Mouse (Mus musculus) liver, embryonic 13.5 days (tissue): Measurements from ENCODE around the gene Rnf126. TPM values are rescaled to one million over a fixed set of nuclear protein-coding genes. Genes with fewer than 3 reads are reported as not detected.

Source experiments
- ATAC-seq: fragments of 200-750 bp; cut with Nextera tagmentation; 2 replicates; pipeline ENCODE4 v1.8.0; 2017; ENCODE audit warnings: low read depth, mild to moderate bottlenecking, moderate number of reproducible peaks, moderate library complexity
- DNase-seq: peaks from one replicate; pipeline ENCODE4 v3.0.0; 2022
- H3K27ac ChIP-seq: fragments of 300-500 bp; sonication (generic); 2 replicates; pipeline ENCODE4 v1.5.1; 2015; ENCODE audit warnings: moderate library complexity, mild to moderate bottlenecking, inconsistent platforms
- H3K27me3 ChIP-seq: fragments of 300-500 bp; sonication (generic); 2 replicates; pipeline ENCODE4 v1.6.1; 2015; ENCODE audit warnings: mild to moderate bottlenecking, inconsistent platforms
- H3K36me3 ChIP-seq: fragments of 300-500 bp; sonication (generic); 2 replicates; pipeline ENCODE4 v1.6.1; 2015; ENCODE audit warnings: mild to moderate bottlenecking, inconsistent platforms
- H3K4me1 ChIP-seq: fragments of 300-500 bp; sonication (generic); replicated peaks from 2 replicates; pipeline ENCODE4 v1.6.1; 2015; ENCODE audit warnings: inconsistent platforms
- H3K4me2 ChIP-seq: fragments of 300-500 bp; sonication (generic); 2 replicates; pipeline ENCODE4 v1.6.1; 2015; ENCODE audit warnings: inconsistent platforms, mild to moderate bottlenecking, moderate library complexity
- H3K4me3 ChIP-seq: fragments of 300-500 bp; sonication (generic); replicated peaks from 2 replicates; pipeline ENCODE4 v1.5.1; 2015; ENCODE audit warnings: mild to moderate bottlenecking, inconsistent platforms
- H3K9ac ChIP-seq: fragments of 300-500 bp; sonication (generic); 2 replicates; pipeline ENCODE4 v1.6.1; 2015; ENCODE audit warnings: mild to moderate bottlenecking, inconsistent platforms
- H3K9me3 ChIP-seq: fragments of 300-500 bp; sonication (generic); replicated peaks from 2 replicates; pipeline ENCODE4 v1.6.1; 2016; ENCODE audit warnings: inconsistent platforms
- WGBS: fragments of 180-500 bp; shearing (Covaris S2); methylation state at CpG from one replicate; pipeline ENCODE4 v1.1.7; 2015; ENCODE audit not compliant: insufficient replicate concordance; 5-methylcytosine and 5-hydroxymethylcytosine counted together
- polyA plus RNA-seq: library from polyadenylated mRNA; unstranded; fragments of >200 nt; fragmentation: Nextera tagmentation; extraction: Ambion mirVana; gene quantifications from 2 replicates; pipeline ENCODE4 v1.2.1, GENCODE M21; 2015

The Rnf126 gene
- polyA plus RNA-seq, 1 experiment from 2014 or later = 43.7 TPM

DNA sequence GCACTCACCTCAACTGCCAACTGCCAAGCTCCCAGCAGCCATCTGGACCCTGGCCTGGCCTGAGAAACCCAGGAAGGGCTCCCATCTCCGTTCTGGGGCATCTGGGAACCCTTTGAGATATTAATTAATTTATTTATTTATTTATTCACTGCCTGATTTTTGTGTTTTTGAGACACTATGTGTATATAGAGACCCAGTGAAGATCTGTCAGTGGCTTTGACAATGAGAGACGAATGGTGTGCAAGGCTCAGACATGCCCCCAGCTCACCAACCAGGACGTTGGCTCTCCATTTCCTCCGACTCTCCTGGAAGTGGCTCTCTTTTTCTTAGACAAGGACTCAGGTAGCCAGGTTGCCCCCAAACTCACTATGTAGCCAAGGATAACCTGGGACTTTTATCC is 24.1 kb upstream of the Rnf126 start, which contains the start of gene Prss57:
Gene Prss57 (minus strand): TSS at position 101 of the 400 bp plus-strand sequence.
- no peak within 1 kb of the TSS for H3K27ac ChIP-seq

DNA sequence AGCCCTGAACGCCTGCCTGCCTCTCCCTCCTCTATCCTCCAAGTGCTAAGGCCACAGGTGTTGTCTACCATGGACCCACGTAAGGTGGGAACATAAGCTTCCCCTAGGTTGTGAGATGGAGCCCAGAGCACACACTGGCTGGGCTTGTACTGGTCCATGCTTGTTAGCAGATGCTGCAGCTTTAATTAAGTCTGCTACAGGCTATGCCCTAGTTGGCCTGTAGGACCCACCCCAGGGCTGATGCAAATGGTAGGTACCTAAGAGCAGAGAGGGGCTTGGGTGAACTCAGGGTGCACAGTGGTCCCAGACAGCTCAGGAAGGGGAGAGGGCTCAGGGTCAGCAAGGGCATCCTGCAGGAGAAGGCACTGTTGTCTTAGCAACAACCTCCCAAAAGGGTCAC is 22.8 kb upstream of the Rnf126 start:
- ATAC-seq = no peak
- Histone ChIP-seq H3K4me2 (no peak overlapping the region), H3K27me3 (peaks cover 14% of the 10 kb centered on the region), H3K27ac (no peak overlapping the region), H3K4me3 (no peak overlapping the region), H3K36me3 (no peaks in the 10 kb centered on the region), H3K9ac (no peak overlapping the region), H3K9me3 (no peaks in the 10 kb centered on the region), H3K4me1 (peaks cover 18% of the 10 kb centered on the region)
- WGBS = 38% methylated on average over 2 of the region's 2 CpGs
- no peak for DNase-seq

More for the DNA sequence above, 24.1 kb upstream of the Rnf126 start, which contains the start of gene Prss57:
- peaks cover 25% of the 10 kb centered on the region for H3K4me1 ChIP-seq
- no peak within 1 kb of the TSS for H3K4me2 ChIP-seq
- no peaks in the 10 kb centered on the region for H3K36me3 ChIP-seq
- H3K4me3 ChIP-seq = no peak within 1 kb of the TSS
- no peak for ATAC-seq
- H3K9ac ChIP-seq = no peak within 1 kb of the TSS
- 59% methylated on average over 4 of the region's 4 CpGs for WGBS
- H3K27me3 ChIP-seq = peaks cover 16% of the 10 kb centered on the region
- no peaks in the 10 kb centered on the region for H3K9me3 ChIP-seq
- DNase-seq = no peak

DNA sequence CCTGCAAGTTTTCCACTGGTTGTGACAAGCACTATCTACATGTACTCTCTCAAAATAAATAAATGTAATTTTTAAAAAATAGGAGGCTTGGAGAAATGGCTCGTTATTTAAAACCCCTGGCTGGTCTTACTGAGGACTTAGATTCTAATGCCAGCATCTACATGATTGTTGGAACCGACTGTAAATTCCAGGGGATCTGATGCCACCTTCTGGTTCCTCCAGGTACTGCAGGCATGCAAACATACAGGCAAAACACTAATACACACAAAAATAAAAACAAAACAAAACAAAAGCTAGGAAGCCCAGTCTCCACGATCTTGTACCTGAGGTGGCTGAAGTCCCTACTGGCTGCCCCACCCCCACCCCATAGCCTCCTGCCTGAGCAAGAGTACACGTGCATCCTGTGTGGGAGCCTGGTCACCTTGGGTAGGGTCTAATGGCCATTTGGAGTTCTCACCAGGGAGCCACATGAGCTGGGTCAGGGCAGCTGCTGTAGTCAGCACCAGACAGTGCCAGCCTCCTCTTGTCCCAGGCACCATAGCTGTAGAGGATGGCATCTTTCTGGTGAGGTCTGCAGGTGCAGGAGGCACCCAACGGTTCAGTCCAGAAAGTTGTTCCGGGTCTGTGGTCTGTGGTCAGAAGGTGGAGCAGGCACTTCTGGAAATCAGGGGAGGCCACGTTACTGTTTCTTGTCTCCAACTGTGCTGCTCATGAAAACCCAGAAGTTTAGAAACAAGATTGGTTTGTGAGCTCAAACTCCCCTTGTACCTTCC is 21.8 kb upstream of the Rnf126 start:
- H3K9ac ChIP-seq = no peak overlapping the region
- no peak overlapping the region for H3K27ac ChIP-seq
- DNase-seq = peak; percentile 56
- ATAC-seq = no peak
- H3K4me3 ChIP-seq = no peak overlapping the region
- no peaks in the 10 kb centered on the region for H3K9me3 ChIP-seq
- 14% methylated on average over 7 of the region's 7 CpGs for WGBS
- H3K4me2 ChIP-seq = no peak overlapping the region
- peaks cover 8% of the 10 kb centered on the region for H3K4me1 ChIP-seq
- peaks cover 9% of the 10 kb centered on the region for H3K27me3 ChIP-seq
- H3K36me3 ChIP-seq = no peaks in the 10 kb centered on the region

DNA sequence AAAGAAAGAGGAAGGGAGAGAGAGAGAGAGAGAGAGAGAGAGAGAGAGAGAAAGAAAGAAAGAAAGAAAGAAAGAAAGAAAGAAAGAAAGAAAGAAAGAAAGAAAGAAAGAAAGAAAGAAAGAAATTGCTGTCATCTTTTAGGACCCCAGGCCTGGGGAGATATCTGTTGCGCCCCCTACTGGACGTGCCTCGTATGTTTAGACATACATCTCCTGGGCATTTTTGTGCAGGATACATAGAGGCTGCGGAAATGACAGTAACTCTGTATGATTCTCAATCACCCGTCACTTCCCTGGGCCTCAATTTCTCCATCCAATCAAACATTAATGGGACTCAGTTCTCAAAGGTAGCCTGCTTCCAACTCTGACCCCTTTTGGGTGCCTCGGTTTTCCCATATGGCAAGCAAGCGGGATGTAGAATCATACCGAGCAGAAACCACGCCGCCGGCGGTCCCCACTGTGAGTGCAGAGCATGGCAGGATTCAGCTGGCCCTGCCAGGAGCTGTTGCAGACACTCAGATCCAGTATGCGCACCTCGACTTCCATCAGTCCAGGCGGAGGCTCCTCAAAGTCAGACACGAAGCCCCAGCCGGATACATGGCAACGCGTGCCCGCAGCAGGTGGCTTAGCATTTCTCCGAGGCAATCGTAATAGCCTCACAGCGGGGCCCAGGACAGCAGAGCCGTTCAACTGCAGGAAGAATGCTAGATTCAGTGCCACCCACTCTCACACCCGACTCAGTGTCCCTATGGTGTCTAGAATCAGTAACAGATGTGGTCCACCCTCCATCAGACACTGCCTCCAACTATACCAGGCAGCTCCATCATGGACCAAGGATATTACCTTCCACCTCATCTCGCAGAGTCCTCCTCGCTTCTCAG is 17.4 kb upstream of the Rnf126 start:
- Histone ChIP-seq H3K27ac (no peak overlapping the region), H3K9ac (no peak overlapping the region), H3K36me3 (no peaks in the 10 kb centered on the region), H3K9me3 (no peaks in the 10 kb centered on the region), H3K4me3 (no peak overlapping the region), H3K4me2 (no peak overlapping the region), H3K4me1 (peaks cover 29% of the 10 kb centered on the region), H3K27me3 (peaks cover 37% of the 10 kb centered on the region)
- ATAC-seq = no peak
- DNase-seq = peak; percentile 45
- WGBS = 44% methylated on average over 27 of the region's 27 CpGs

DNA sequence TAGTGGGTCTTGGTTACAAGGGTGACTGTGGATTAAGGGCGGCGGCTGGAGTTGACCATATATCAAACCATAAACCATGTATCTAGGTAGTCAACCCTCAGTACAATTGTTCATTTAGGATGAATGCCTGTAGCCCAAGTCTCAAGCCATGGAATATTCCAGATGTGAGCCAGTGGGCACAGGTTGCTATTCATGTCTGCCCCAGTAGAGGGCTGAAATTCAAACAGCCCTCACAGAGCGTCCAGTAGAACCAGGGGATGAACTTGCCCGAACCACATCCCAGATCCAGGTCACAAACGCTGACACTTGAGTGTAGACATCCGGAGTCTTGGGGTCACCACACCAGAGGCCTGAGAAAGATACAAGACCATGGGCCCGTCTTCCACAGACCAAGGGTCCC is 16.3 kb upstream of the Rnf126 start:
- H3K4me3 ChIP-seq = no peak overlapping the region
- H3K4me2 ChIP-seq = no peak overlapping the region
- no peaks in the 10 kb centered on the region for H3K36me3 ChIP-seq
- peaks cover 48% of the 10 kb centered on the region for H3K27me3 ChIP-seq
- no peak overlapping the region for H3K9ac ChIP-seq
- no peak for ATAC-seq
- H3K4me1 ChIP-seq = peaks cover 29% of the 10 kb centered on the region
- 60% methylated on average over 7 of the region's 7 CpGs for WGBS
- H3K9me3 ChIP-seq = no peaks in the 10 kb centered on the region
- no peak for DNase-seq
- no peak overlapping the region for H3K27ac ChIP-seq

DNA sequence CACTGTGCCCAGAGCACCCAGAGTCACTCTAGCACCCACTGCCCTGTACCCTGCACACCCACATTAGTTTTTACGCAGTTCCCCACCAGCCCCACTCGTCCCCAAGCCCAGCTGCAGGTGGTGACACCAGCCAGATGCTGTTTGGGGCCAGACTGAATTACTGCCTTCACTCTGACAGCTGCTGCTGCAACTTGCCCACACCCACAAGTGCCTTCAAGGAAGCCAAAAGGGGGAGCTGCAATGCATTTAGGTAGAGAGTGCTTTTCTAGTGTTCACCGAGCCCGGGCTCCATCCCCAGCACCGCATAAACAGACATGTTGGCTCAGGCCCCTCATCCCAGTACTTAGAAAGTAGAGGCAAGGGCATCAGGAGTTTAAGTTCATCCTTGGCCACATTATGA is 15.2 kb upstream of the Rnf126 start:
- H3K4me3 ChIP-seq = no peak overlapping the region
- WGBS = 54% methylated on average over 5 of the region's 5 CpGs
- H3K27me3 ChIP-seq = peaks cover 59% of the 10 kb centered on the region
- no peak overlapping the region for H3K27ac ChIP-seq
- peaks cover 37% of the 10 kb centered on the region for H3K4me1 ChIP-seq
- no peak overlapping the region for H3K4me2 ChIP-seq
- ATAC-seq (no peak), DNase-seq (no peak)
- no peaks in the 10 kb centered on the region for H3K9me3 ChIP-seq
- H3K9ac ChIP-seq = no peak overlapping the region
- H3K36me3 ChIP-seq = no peaks in the 10 kb centered on the region

DNA sequence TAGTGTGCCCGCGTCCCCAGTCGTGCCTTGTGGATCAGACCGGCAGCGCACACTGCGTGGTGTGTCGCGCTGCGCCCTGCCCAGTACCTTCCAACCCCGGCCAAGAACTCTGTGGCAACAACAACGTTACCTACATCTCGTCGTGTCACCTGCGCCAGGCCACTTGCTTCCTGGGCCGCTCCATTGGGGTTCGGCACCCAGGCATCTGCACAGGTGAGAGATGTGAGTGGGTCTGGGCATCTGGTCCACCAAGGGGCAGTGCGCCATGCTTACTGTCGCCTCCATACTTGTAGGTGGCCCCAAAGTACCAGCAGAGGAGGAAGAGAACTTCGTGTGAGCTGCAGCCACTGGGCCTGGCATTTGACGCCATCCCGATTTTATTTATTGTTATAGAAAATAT is 14.4 kb upstream of the Rnf126 start:
- Histone ChIP-seq H3K27me3 (peaks cover 67% of the 10 kb centered on the region), H3K4me2 (peak overlapping the region; percentile 75), H3K9ac (no peak overlapping the region), H3K9me3 (no peaks in the 10 kb centered on the region), H3K4me1 (peaks cover 39% of the 10 kb centered on the region), H3K4me3 (peak overlapping the region; percentile 54), H3K36me3 (no peaks in the 10 kb centered on the region), H3K27ac (no peak overlapping the region)
- 24% methylated on average over 21 of the region's 21 CpGs for WGBS
- no peak for ATAC-seq
- no peak for DNase-seq

DNA sequence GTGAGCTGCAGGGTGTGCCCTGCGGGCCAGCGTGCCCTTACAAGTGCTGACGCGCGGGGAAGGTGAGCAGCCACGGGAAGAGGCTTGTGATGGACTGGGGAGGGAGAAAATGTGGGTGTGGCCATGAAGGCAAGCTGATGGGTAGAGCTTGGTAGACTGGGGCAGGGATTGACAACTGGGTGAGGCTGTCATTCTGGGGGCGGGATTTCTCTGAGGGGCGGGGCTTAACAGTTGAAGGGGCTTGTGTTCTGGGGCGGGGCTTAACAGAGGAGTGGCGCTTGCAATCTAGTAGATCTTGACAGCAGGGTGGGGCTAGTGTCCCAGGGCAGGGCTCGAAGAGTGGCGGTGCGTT is 13.9 kb upstream of the Rnf126 start:
- peak overlapping the region; percentile 75 for H3K4me2 ChIP-seq
- H3K9ac ChIP-seq = no peak overlapping the region
- H3K36me3 ChIP-seq = no peaks in the 10 kb centered on the region
- under 1% methylated on average over 13 of the region's 13 CpGs for WGBS
- H3K4me1 ChIP-seq = peaks cover 39% of the 10 kb centered on the region
- peak overlapping the region; percentile 47 for H3K27ac ChIP-seq
- H3K27me3 ChIP-seq = peaks cover 68% of the 10 kb centered on the region
- no peak for DNase-seq
- ATAC-seq = no peak
- H3K4me3 ChIP-seq = peak overlapping the region; percentile 54
- H3K9me3 ChIP-seq = no peaks in the 10 kb centered on the region

DNA sequence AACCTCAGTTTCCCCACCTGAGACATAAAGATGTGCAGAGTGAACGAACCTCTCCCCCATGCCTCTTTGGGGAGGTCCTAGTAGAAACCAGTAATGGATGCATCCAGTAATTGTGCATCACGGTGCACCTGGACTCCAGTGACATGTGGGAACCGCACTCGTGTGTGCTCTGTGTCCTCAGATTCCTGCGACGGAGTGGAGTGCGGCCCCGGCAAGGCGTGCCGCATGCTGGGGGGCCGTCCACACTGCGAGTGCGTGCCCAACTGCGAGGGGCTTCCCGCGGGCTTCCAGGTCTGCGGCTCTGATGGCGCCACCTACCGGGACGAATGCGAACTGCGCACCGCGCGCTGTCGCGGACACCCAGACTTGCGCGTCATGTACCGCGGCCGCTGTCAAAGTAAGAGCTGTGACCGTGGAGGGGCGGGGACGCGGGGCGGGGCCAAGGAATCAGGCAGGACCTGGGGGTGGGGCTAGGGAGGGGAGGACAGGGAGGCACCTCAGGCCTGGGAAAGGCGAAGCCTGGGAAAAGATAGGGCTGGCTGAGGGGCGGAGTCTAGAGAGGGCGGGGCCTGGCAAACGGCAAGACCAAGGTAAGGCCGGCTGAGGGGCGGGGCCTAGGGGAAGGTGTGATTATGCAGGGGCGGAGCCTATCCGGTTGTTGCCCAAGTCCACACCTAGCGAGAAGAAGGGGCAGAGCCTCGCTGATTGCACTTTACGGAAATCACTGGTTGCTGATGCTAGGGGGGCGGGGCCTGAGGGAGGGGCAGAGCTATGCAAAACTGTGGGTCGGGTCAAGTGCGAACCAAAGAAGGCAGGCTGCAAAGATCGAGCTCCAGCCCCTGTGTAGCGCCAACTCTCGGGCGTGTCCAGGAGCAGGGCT is 13.3 kb upstream of the Rnf126 start:
- Histone ChIP-seq H3K27me3 (peaks cover 68% of the 10 kb centered on the region), H3K4me2 (peak overlapping the region; percentile 75), H3K36me3 (no peaks in the 10 kb centered on the region), H3K4me1 (peaks cover 39% of the 10 kb centered on the region), H3K27ac (peak overlapping the region; percentile 47), H3K4me3 (peak overlapping the region; percentile 54), H3K9ac (no peak overlapping the region), H3K9me3 (no peaks in the 10 kb centered on the region; the same call in 1 of the 2 replicates)
- 2% methylated on average over 55 of the region's 55 CpGs for WGBS
- ATAC-seq = peak; percentile 85
- peak; percentile 96 for DNase-seq

DNA sequence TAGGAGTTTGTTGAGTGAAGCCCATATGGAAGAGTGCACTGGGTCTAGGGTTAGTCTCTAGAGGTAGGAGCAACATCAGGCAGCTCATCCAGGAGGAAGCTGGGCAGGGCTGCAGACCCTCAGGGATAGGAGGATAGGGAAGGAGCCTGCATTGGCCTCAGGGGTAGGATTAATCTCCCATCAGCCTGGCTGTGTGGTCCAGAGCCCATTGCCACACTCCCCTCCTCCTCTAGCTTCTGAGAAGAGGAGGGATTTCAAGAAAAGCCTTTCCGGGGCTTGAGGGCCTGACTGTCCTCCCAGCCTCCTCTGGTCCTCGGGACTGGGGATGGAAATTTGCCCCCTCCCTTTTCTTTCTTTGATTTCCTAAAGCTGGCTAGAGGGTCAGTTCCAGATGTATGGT is 12.4 kb upstream of the Rnf126 start:
- no peaks in the 10 kb centered on the region for H3K36me3 ChIP-seq
- H3K9me3 ChIP-seq = no peaks in the 10 kb centered on the region; the same call in 1 of the 2 replicates
- no peak overlapping the region for H3K27ac ChIP-seq
- peaks cover 39% of the 10 kb centered on the region for H3K4me1 ChIP-seq
- ATAC-seq (no peak), DNase-seq (no peak)
- no peak overlapping the region for H3K9ac ChIP-seq
- no peak overlapping the region for H3K4me3 ChIP-seq
- peak overlapping the region; percentile 75 for H3K4me2 ChIP-seq
- peaks cover 62% of the 10 kb centered on the region for H3K27me3 ChIP-seq
- 25% methylated on average over 2 of the region's 2 CpGs for WGBS

DNA sequence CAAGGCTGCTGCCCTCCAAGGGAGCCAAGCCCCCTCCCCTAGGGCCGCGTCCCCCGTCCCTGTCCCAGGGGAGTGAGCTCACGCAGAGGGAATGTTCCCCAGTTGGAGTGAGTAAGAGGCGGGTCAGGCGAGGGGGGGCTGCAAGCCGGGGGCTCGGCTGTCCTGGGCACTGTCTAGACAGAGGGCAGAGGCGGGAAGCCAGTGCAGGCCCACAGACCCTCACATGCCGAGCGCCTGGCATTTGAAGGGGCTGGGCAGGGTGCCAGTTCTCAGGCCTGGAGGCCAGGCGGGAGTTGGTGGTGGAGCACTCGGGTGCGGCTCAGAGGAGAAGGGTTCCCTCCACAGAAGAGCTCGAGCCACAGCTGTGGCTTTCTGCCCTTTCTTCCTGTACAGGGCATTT is 11.3 kb upstream of the Rnf126 start:
- no peaks in the 10 kb centered on the region for H3K36me3 ChIP-seq
- H3K4me2 ChIP-seq = no peak overlapping the region
- WGBS = 35% methylated on average over 15 of the region's 15 CpGs
- H3K4me3 ChIP-seq = no peak overlapping the region
- no peak overlapping the region for H3K27ac ChIP-seq
- DNase-seq (no peak), ATAC-seq (no peak)
- H3K9me3 ChIP-seq = no peaks in the 10 kb centered on the region; the same call in 1 of the 2 replicates
- H3K9ac ChIP-seq = no peak overlapping the region
- peaks cover 58% of the 10 kb centered on the region for H3K27me3 ChIP-seq
- peaks cover 39% of the 10 kb centered on the region for H3K4me1 ChIP-seq
